Mouse (Mus musculus): ENCODE data around the gene Zfp629.
"Not testable (repeated sequence)": the region's sequence is repeated elsewhere in the genome, so short reads cannot be mapped to it uniquely, and the experiment has no call there.

Zfp629 gene

GRCm38 (mm10) chr7:127614891-127615843, at the start of gene Zfp629:
Zfp629 (minus strand) TSS chr7:127615797.
- DNase-seq (ENCODE audit: low spot score in 2 of 2) = peak; percentile 26 to 36

GRCm38 (mm10) chr7:127662926-127663325, 47.3 kb upstream of the Zfp629 start:
- DNase-seq (ENCODE audit: low spot score in 2 of 2) = no peak

- DNase-seq (ENCODE audit: low spot score in 2 of 2) = no peak
These were observed 46.2 kb upstream of the Zfp629 start for GRCm38 (mm10) chr7:127661833-127662232.

GRCm38 (mm10) chr7:127660882-127661281, 45.3 kb upstream of the Zfp629 start:
- no peak for DNase-seq (ENCODE audit: low spot score in 2 of 2)

GRCm38 (mm10) chr7:127656946-127657345, 41.3 kb upstream of the Zfp629 start:
- peak; percentile 38 to 60 for DNase-seq (ENCODE audit: low spot score in 2 of 2)

GRCm38 (mm10) chr7:127654318-127654717, 38.7 kb upstream of the Zfp629 start:
- DNase-seq (ENCODE audit: low spot score in 2 of 2) = no peak

GRCm38 (mm10) chr7:127652050-127652449, 36.5 kb upstream of the Zfp629 start:
- no peak for DNase-seq (ENCODE audit: low spot score in 2 of 2)

- DNase-seq (ENCODE audit: low spot score in 2 of 2) = no peak
These were observed 36.0 kb upstream of the Zfp629 start for GRCm38 (mm10) chr7:127651624-127652023.

GRCm38 (mm10) chr7:127649206-127649605, 33.6 kb upstream of the Zfp629 start:
- no peak for DNase-seq (ENCODE audit: low spot score in 2 of 2)

GRCm38 (mm10) chr7:127648516-127649201, 33.1 kb upstream of the Zfp629 start:
- no peak for DNase-seq (ENCODE audit: low spot score in 2 of 2)

- not testable (repeated sequence) for DNase-seq (ENCODE audit: low spot score in 2 of 2)
These were observed 32.0 kb upstream of the Zfp629 start for GRCm38 (mm10) chr7:127647576-127647975.

- no peak for DNase-seq (ENCODE audit: low spot score in 2 of 2)
These were observed 30.8 kb upstream of the Zfp629 start for GRCm38 (mm10) chr7:127646363-127646762.

GRCm38 (mm10) chr7:127642254-127642653, 26.7 kb upstream of the Zfp629 start:
- DNase-seq (ENCODE audit: low spot score in 2 of 2) = no peak

- DNase-seq (ENCODE audit: low spot score in 2 of 2) = no peak
These were observed 25.7 kb upstream of the Zfp629 start for GRCm38 (mm10) chr7:127641260-127641659.

GRCm38 (mm10) chr7:127636963-127637362, 21.4 kb upstream of the Zfp629 start:
- no peak for DNase-seq (ENCODE audit: low spot score in 2 of 2)

- DNase-seq (ENCODE audit: low spot score in 2 of 2) = no peak
These were observed 15.8 kb upstream of the Zfp629 start for GRCm38 (mm10) chr7:127631416-127631815.

- DNase-seq (ENCODE audit: low spot score in 2 of 2) = no peak
These were observed 13.0 kb upstream of the Zfp629 start for GRCm38 (mm10) chr7:127628646-127629045.

- DNase-seq (ENCODE audit: low spot score in 2 of 2) = no peak
These were observed 10.9 kb upstream of the Zfp629 start for GRCm38 (mm10) chr7:127626471-127626870.

- DNase-seq (ENCODE audit: low spot score in 2 of 2) = no peak
These were observed 10.4 kb upstream of the Zfp629 start for GRCm38 (mm10) chr7:127626039-127626438.

- DNase-seq (ENCODE audit: low spot score in 2 of 2) = not testable (repeated sequence)
These were observed 2.8 kb upstream of the Zfp629 start for GRCm38 (mm10) chr7:127618402-127618801.

- DNase-seq (ENCODE audit: low spot score in 2 of 2) = no peak
These were observed 2.4 kb upstream of the Zfp629 start for GRCm38 (mm10) chr7:127617962-127618361.

- DNase-seq (ENCODE audit: low spot score in 2 of 2) = no peak
These were observed 1.3 kb upstream of the Zfp629 start for GRCm38 (mm10) chr7:127616881-127617280.

- DNase-seq (ENCODE audit: low spot score in 2 of 2) = no peak
These were observed 739 bp upstream of the Zfp629 start for GRCm38 (mm10) chr7:127616336-127616735.

Measured in natural killer cell, adult 2 months (primary cell).